Mouse (Mus musculus): ENCODE measurements around the gene Efna3.

DNA sequence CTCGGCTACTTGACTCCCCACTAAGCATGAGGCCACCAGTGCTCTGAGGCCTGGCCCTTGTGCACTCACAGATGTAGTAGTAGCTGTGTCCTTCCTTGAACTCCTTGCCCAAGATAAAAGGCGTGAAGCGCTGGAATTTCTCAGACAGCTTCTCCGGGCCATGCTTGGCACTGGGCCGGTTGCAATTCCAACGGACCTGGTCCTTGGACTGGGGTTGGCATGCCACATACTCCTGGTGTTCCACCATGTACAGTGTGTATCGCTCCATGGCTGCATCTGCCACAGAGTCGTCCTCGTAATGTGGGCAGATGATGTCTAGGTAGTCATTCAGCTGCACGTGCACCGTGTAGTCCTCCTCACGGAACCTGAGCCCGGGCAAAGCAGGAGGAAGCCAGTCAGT lies 46.7 kb downstream of the Efna3 start:
- TF ChIP-seq POLR2A (IDR thresholded peaks at IDR 0.05; ENCODE audit: insufficient read depth, low read length) (no peak), CTCF (IDR thresholded peaks at IDR 0.05; ENCODE audit: low read depth, low read length) (no peak), EP300 (IDR thresholded peaks at IDR 0.05; ENCODE audit: insufficient read depth, low read depth, low read length) (no peak)

Measured in ES-Bruce4 (cell line).